Mouse (Mus musculus) kidney, adult 2 months (tissue): ENCODE results near the gene Dbndd2.

Experiments
- CTCF ChIP-seq: fragments of 200-500 bp; conservative IDR thresholded peaks from 2 replicates; pipeline ENCODE4 v1.5.1; 2011; ENCODE audit warnings: low read depth, mild to moderate bottlenecking, control low read depth, low read length, moderate library complexity, mixed read lengths; ENCODE audit not compliant: insufficient read depth, insufficient read length
- POLR2A ChIP-seq: fragments of 200-500 bp; IDR thresholded peaks from one replicate; pipeline ENCODE4 v1.6.1; 2011; ENCODE audit warnings: low read depth, low read length, control low read depth

DNA sequence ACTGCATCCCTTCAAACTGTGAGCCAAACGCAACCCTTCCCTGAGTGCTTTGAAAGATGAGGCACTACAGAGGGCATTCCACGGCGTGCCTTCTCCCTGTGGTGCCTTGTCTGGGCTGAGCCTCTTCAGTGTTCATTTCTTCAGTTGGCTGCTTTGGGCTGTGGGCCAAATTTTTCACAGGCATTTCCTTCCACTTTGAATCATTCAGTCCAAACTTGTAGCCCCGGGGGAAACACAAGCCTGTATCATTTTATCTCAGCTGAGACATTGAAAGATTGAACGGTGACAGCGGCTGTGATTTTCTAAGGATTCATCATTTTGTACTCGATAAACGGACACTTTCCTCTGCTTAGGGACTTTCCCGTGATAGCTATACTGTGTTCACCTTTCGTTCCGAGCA is 30.7 kb downstream of the Dbndd2 start:
- no peak for TF ChIP-seq CTCF
- no peak for TF ChIP-seq POLR2A
